Mouse (Mus musculus) neural tube, embryonic 10.5 days (tissue): ENCODE results near the gene Olfr282.
A peak's percentile ranks its signal among the peaks of the same experiment; 100 is the strongest.

Experiments used
- DNase-seq: peaks from one replicate; pipeline ENCODE4 v3.0.0-alpha.2; 2017; ENCODE audit warnings: low spot score; ENCODE audit errors: extremely low spot score

Gene Olfr282

GRCm38 (mm10) chr15:98474958-98475357, 43.9 kb downstream of the Olfr282 start:
- DNase-seq = no peak

- peak; percentile 28 for DNase-seq
Observed at GRCm38 (mm10) chr15:98475382-98475781, 44.4 kb downstream of the Olfr282 start.

- DNase-seq = no peak
Observed at GRCm38 (mm10) chr15:98476281-98476680, 45.3 kb downstream of the Olfr282 start.

- DNase-seq = no peak
Observed at GRCm38 (mm10) chr15:98479568-98480102, 48.6 kb downstream of the Olfr282 start.

- no peak for DNase-seq
Observed at GRCm38 (mm10) chr15:98482701-98483100, 51.7 kb downstream of the Olfr282 start, which contains the start of gene Lalba. Gene Lalba (minus strand): TSS chr15:98482721.

- DNase-seq = no peak
Observed at GRCm38 (mm10) chr15:98483907-98484886, 53.2 kb downstream of the Olfr282 start.

- no peak for DNase-seq
Observed at GRCm38 (mm10) chr15:98486433-98487021, 55.5 kb downstream of the Olfr282 start.
